Mouse (Mus musculus) liver, adult (tissue): Measurements from ENCODE around the gene Tubb2a.

ENCODE experiments used
- GATA4 ChIP-seq: IDR thresholded peaks from 2 replicates; pipeline ENCODE4 v1.6.1; 2014; ENCODE audit warnings: mild to moderate bottlenecking, low read length; ENCODE audit not compliant: insufficient replicate concordance

Tubb2a gene

DNA sequence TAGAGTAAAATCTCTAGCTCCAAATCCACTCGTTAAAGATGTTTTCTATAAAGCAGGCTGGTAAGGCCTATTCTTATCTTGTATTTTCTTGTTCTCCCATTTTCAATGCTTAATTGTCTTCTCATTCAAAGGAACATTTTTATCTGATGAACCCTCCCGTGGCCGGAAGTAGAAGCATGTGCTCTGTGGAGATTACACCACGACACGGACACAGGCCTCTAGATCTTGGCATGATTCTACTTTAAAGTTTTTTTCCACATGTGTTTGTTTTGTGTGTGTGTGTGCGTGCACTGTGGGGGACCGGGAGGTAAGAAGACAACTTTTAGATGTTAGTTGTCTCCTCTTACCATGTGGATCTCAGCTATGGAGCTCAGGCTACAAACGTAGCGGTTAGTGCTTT, 24.1 kb upstream of the Tubb2a start:
- TF ChIP-seq GATA4 = no peak

DNA sequence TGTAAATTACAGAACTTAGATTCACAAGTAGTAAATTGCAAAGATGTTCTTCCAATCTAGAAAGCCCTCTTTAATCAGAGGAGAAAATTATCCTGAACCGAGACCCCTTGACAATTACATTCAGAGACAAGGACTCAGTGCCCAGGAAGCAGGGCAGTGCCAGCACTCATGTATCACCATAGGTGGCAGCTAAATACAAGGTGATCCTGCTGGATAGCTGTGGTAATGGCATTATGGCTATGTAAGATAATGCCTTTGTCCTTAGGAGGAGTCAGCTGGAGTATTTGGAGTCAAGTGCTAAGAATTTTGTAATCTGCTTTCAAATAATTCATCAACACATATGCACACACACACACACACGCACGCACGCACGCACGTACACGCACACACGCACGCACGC, 23.4 kb upstream of the Tubb2a start:
- no peak for TF ChIP-seq GATA4

DNA sequence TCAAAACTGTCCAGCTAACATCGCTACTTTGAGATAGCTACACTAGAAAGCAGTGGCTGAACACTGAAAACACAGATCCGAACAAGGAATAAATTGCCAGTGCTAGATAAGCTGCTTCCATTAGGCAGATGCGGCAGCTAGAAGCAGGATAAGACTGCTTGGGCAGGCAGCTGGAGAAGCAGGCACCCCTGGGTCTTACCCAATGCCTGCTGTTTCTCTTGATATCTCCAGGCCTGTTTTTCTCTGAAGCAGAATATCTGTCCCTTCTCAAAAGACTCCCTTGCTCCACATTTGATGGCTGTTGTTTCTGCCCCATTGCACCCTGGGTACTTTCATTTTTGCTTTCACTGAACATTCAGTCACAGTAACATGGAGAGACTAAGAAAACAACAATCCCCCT, 22.9 kb upstream of the Tubb2a start:
- TF ChIP-seq GATA4 = no peak

DNA sequence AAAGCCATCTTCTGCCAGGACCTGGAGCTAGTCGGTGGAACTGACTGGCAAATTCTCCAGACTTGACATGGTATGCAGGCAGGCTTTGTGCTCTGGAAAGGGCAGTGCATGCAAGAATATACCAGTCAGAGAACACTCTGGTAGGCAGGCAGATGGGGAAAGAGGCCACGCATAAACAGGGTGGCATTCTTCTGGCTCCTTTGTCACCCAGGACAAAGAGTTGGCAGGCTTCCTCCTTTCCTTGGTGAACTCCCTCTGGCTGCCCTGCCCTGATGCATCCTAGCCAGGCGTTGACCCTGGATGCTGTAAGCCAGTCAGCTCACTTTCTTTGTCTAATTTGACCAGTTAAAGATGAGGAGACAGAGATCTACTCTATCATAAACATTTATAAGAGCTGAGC, 19.3 kb upstream of the Tubb2a start:
- no peak for TF ChIP-seq GATA4

DNA sequence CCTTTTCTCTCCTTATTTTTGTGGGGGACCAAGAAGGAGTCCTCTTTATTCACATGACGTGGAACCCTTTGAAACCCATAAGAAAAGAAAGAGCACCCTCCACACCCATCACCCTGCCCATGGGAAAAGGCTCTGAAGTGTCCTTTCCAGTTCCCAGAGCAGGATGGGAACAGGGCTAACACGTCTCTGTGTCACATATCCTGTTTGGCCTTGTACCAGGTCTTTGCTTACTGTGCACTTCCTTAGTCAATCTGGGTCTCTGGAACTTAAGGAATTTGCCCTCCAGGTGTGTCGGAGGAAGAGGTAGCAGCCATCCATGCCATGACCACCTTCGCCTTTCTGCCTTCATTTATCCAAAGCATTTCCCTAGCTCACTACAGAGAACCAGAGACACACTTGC, 18.6 kb upstream of the Tubb2a start:
- no peak for TF ChIP-seq GATA4

DNA sequence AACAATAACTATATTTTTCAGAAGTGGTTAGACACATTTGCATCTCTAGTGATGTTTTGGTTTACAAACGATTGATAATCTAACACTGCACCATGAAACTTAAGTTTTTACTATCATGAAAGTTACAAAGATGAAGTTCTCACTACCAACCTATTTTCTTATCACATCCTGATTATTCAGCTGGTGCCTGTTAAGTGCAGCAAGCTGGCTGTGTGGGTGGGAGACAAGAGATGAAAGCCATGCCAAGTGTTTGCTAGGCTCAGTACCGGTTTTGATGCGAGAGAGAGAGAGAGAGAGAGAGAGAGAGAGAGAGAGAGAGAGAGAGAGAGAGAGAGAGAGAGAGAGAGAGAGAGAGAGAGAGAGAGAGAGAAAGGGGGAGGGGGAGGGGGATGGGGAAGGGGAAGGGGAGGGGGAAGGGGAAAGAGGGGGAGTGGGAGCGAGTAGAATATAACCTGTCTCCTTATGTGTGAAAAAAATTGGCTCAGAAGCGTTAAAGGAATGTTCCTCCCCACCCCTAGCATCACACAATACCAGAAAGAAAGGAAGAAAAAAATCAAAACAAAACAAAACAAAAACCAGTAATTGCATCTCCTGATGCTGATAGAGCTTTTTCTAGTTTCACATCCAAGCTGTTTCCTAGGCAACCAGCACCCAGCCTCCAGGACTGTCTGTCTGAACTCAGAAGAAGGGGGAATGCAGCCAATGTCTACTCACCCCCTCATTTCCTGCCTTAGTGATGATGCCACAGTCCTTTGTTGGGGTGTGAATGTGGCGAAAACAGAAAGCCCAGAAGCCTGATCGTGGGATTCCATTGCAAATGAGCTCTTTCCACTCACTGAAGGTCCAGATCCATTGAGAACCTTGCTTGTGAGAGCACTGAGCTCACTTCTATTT, 18.0 kb upstream of the Tubb2a start:
- TF ChIP-seq GATA4 = no peak

DNA sequence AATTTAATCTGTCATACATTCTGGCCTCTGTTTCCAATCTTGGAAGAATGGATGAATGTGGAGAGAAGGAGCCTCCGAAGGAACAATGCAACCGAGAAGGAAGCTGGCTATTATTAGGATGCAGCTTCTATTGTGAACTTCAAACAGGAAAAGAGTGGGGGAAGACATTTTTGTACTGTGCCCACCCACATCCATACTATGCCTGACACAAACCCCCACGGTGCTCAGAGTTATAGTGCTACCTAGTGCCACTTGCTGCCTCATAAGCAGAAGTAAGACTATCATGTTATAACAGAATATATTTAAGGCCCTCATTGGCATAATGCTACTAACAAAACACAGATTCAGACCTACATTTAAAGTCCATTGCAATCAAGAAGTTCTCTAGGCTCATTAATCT, 11.6 kb upstream of the Tubb2a start:
- no peak for TF ChIP-seq GATA4

DNA sequence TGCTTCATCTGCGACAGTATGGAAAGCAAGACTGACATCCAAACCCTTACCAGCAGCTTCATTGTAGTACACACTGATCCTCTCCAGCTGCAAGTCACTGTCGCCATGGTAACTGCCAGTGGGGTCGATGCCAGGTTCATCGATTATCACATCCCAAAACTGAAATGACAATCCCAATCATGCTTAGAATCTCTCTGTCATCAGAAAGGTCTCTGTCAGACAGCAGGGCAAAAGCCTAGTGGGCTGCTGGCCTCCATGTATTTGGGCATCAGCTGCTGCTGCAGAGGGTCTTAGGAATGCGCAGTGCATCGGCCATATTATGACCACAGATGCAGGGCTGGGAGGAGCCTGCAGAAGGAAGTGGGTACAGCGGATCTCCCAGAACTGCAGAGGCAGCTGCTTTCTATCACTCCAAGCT, 11.1 kb upstream of the Tubb2a start:
- TF ChIP-seq GATA4 = no peak

DNA sequence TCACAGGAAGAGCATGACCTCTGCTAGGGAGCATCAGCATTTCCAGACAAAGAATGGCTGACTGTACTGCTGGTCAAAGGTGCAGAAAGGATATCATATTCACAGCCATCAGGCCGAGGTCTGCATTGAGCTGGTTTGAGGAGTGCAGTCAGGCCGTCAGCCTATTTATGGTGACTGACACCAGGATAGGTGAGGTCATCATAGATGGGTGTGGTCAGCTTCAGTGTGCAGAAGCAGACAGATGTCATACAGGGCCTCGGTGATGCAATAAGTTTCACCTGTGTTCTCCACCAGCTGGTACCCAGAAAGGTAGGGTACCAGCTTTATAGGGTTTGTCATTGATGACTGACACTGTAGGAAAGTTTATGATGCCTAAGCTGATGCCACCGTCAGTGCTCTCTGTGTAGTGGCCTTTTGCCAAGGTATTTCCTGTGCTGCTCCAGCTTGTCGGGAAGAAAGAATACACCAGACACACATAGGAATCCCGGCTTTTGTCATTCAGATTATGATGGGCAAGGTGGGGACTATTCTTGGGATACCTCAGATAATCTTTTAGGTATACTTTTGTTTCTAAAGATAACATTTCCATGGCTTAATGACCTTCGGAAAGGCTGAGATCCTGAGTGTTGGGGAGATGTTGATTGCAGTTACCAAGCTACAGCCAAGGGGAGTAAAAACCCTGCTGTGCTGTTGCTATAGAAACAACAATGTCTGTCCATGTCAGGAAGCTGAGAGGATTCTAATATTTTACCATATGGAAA, 9.4 kb upstream of the Tubb2a start:
- TF ChIP-seq GATA4 = no peak

DNA sequence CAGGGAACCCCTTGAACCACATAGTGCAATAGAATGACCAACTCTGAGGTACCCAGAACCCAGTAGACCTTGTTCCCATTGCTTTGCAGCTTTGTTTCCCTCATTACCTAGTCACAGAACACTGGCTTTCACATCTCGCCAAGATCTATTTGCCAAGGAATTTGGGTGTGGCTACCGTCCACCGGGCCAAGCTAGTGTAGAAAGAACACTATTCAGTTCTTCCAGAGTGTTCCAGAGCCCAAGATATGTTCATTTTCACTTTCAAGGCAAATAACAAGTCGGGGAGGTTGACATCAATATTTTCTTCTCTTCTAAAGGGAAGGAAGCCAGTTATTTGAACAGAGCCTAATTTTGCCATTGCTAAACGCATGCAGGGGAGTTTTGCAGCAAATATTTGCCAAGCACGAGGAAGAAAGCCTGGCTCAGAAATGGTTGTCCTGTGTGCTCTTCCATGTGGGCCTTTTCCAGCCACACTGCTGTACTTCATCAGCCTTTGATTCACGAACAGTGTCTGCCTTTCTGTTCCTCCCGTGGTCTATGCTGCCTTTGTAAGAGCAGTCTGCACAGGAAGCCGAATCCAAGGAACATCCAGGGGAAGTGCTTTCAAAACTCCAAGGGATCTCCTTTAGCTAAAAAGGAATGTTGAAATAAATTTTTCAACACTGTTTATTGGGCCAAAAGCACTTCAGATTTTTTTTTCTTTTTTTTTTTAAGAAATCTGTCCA, 6.4 kb upstream of the Tubb2a start:
- TF ChIP-seq GATA4 = no peak

DNA sequence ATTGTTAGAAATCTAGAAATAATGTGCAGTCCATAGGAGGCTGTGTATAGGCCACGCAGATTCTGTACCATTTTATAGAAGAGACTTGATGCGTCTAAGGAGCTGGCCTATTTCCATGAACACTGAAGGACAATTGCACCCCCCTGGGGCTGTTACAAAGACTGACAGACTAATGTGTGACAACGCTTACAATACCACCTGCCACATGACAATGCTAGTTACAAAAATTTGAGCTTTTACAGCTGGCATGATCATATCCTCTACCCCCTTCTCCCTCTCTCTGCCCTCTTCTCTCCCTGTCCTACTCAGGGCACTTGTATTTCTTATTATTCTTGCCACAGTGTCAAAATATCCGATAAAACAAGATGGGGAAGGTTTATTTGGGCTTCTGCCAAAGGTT, 4.1 kb upstream of the Tubb2a start:
- no peak for TF ChIP-seq GATA4

DNA sequence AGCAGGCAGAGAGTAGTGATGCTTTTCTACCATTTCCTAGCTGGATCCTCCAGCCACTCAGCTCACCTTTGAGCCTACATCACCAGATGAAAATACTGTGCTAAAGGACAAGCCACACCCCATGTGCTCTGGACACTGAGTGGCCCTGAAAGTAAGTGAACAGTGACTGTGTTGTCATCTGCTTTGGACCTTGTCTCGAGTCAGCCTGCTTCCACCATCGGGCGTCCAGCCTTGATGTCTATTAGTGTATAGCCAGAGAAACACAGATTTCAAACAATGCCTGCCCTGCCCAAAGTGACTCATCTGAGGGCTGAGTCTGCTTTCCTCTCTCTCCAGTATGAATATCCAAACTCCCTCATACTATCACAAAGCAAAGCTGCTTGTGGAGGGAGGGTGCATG, 2.0 kb upstream of the Tubb2a start:
- TF ChIP-seq GATA4 = no peak

DNA sequence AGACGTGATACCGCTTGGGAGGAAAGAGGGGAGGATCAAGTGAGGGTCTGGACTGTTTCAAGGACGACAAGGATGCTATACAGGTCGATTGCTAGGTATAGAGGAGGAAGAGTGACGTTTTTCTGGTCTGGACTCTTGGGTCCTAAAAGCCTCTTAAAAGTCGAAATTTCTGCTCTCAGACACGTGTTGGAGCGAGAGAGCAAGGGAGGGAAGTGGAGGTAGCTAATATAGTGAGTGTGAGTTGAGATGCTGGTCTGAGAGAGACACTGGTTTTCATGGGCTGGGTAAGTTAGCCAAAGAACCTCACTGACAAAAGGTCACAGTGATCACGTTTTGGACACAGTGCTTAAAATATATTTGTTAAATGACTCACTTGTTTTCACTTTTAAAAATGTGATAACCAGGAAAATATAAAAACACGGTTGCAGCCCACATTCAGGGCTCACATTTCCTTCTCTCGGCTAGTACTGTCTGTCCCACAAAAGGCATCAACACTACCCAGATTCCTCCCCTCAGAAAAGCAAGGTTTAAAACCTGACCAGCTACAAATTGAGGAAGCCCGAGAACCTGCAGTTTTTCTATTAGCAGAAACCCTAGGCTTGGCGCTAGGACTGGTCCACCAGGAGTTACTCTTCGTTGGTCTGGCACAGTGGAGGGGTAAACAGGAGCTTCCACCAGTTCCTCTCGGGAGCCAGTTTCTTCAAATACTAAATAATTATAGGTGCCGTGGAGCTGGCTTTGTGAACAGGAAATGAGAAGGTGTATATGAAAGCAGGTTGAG, 883 bp upstream of the Tubb2a start:
- no peak for TF ChIP-seq GATA4

DNA sequence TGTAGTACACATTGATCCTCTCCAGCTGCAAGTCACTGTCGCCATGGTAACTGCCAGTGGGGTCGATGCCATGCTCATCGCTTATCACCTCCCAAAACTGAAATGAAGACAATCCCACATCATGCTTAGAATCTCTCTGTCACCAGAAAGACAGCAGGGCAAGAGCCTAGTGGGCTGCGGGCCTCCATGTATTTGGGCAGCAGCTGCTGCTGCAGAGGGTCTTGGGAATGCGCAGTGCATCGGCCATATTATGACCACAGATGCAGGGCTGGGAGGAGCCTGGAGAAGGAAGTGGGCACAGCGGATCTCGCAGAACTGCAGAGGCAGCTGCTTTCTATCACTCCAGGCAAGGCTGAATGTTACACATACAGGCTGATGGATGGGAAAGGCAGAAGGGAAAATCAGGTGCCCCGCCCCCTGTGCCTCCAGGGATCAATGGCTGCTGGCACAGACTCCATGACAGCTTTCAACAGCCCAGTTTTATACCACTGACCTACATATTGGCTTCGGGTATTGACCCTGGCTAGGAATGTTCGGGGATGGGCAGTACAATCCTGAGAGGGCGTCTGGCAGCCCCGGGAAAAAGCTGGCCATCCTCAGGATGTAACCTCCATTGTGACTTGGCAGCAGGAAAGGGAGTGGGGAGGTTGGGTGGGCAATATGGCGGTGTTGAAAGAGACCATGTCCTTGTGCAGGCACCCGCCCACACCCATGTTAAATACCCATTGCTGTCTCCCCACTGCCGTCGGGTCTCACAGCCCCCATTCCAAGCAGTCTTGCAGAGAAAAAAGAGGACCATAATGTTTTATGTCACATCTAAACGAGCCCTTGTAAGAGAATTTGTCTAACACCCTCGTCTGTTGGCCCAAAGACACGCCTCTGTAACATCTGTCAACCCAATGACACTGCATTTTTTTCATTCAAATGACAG, 981 bp downstream of the Tubb2a start:
- TF ChIP-seq GATA4 = no peak

DNA sequence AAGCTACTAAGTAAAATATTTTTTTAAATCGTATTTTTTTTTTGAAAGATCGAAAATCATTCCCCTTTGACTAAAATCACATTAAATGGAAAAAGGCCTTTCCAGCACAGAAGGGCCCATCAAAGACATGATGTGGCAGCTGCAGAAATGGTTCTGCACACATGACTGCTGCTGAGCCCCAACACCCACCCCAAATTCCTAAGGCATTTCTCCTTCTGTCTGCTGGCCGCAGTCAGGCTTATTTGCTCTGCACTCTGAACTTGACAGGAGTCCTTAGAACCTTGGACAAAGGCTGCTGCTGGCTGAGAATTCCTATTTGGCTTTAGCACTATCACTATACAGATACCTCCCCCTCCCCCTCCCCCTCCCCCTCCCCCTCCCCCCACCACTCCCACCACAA, 5.0 kb downstream of the Tubb2a start:
- no peak for TF ChIP-seq GATA4
